Mouse (Mus musculus): ENCODE measurements at regions not wholly inside any gene's neighbourhood (a gene's known extent, or its start where the extent isn't known, plus 50 kb on each side); places are given as distances from the start of the nearest gene placed in this dataset.

DNA sequence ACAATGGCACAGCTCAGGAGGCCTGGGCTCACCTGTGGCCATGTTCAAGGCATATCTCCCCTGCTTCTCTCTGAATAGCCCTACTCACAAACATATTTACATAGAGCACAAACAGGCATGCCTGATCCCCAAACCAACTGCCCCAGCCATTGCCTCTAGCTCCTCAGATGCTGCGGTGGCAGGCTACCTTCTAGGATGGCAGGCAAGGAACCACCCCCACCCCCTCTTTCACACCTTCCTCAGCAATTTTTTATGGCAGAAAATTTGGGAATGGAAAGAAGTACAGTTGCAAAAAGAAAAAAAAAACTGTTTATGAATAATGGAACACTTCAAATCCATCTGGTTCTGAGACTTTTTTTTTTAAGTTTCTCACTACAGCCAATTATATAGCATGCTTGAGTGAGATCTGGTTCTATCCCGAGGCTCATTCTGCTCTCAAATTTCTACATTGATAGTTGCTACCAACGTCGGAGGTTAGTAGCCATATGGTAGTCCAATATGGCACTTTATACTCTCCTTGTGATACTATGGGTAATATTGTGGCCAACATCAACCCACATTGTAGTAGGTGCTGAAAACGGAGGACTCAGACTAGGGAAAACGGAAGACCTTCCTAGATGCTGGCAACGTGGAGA, 136.8 kb upstream of the Gm10295 start:
- peak in 1 of 2 experiments; percentile 34 for DNase-seq (ENCODE audit: low spot score in 2 of 2)

- peak in 1 of 2 experiments; percentile 5 for DNase-seq (ENCODE audit: low spot score in 2 of 2)
These were observed 124.1 kb upstream of the Gm10295 start for GRCm38 (mm10) chr7:71475383-71475782.

GRCm38 (mm10) chr7:71472384-71473141, 121.3 kb upstream of the Gm10295 start:
- DNase-seq (ENCODE audit: low spot score in 2 of 2): peak in 1 of 2 experiments; percentile 44

DNA sequence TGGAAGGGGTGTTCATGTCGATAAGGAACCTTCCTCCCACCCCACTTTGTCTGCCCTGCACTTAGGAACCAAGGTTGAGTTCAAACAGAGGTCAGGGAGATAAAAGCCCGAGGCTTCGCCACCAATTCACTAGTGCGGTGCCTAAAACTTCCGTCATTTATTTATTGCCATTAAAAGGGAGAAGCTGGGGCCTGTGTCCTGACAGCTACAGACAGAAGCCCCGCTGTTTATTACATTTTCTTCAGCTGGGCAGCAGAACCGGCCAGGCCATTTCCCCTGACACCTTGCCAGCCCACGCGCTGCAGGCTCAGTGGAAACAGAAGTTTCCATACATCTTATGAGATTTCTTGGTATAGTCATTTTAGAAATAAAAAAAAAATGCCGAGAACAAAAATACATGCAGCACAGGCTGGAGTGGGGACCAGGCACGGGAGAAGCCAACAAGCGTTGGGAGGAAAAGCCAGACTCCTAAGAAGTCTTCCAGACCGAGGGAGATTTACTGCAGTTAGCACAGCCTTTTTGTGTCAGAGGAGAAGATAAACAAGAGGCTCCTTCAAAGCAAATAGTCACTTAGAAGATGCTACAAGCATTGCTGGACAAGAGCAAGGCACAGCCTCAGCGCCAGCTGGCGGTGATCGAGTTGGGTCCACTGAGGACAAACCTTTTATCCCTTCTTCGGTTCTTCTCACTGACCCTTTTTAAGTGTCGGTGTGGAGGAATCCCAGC, 120.5 kb upstream of the Gm10295 start:
- peak in 1 of 2 experiments; percentile 40 for DNase-seq (ENCODE audit: low spot score in 2 of 2)

GRCm38 (mm10) chr7:71471319-71471657, 120.0 kb upstream of the Gm10295 start:
- no peak for DNase-seq (ENCODE audit: low spot score in 2 of 2)

GRCm38 (mm10) chr7:71470418-71470817, 119.1 kb upstream of the Gm10295 start:
- peak in 1 of 2 experiments; percentile 33 for DNase-seq (ENCODE audit: low spot score in 2 of 2)

- peak in 1 of 2 experiments; percentile 32 for DNase-seq (ENCODE audit: low spot score in 2 of 2)
These were observed 118.7 kb upstream of the Gm10295 start for GRCm38 (mm10) chr7:71469951-71470350.

- peak in 1 of 2 experiments; percentile 18 for DNase-seq (ENCODE audit: low spot score in 2 of 2)
These were observed 116.3 kb upstream of the Gm10295 start for GRCm38 (mm10) chr7:71467436-71468127.

- peak in 1 of 2 experiments; percentile 18 for DNase-seq (ENCODE audit: low spot score in 2 of 2)
These were observed 112.8 kb upstream of the Gm10295 start for GRCm38 (mm10) chr7:71464127-71464526.

DNA sequence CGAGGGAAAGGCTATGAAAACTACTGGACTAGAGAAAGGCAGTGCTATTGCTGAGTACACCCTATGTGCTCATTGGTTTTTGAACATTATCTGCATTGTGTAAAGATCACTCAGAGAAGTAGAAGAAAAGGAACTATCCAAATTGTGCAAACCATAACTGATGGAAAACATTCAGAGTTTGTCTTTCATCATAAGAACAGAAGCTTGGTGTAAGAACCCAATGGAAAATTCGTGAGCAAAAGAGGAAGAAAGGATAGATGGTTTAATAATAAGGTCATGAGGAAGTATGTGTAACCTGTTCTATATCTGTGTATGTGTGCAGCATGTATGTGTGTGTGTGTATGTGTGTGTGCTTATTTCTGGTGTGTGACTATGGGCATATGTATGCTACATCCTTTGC, 112.3 kb upstream of the Gm10295 start:
- no peak for DNase-seq (ENCODE audit: low spot score in 2 of 2)

DNA sequence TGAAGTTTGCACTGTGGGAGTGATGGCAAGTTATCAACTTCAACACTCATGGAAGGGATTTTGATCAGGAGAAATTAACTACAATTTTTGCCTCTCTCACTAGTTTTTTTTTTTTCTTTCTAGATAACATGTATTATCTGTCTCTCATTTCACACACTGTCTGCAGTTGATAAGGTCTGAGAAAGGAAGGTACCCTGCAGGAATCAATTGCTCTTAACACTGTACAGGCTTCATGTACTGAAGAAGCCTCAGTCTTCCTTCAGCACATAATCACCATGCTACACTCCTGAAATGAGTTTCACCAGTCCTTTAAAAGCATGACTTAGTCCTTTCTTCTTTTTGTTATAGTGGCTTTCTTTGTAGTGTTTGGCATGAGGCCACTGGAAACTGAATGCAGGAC, 108.5 kb upstream of the Gm10295 start:
- DNase-seq (ENCODE audit: low spot score in 2 of 2): no peak

GRCm38 (mm10) chr7:71458104-71458754, 106.9 kb upstream of the Gm10295 start:
- DNase-seq (ENCODE audit: low spot score in 2 of 2): no peak

DNA sequence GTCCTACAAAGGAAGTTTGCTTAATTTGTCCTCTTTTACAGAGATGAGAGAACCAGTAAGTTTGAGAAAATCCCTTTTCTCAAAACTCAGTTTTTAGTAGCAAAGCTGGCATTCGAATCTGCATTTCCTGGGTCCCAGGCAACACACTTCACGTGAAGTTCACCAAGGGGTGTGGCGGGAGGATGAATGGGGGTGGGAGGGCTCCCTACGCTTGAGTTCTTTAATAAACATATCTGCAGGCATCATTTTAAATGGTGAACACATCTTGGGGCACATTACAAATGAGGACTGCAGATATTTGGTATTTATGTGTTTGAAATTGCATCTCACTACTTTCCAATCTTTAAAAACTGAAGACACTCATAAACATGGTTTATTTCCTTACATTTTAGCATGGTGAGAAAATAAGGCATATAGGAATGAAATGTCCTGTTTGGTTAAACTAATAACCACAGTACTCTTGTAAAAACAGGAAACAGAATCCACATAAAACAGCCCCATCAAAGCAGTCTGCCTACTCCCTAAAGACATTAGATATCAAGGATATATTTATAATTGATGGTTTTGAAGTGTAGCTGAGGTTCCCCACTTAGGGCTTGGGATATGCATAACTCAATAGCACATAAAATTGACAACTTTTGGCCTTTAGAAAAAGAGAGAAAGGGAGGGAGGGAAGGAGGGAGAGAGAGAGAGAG, 106.3 kb upstream of the Gm10295 start:
- DNase-seq (ENCODE audit: low spot score in 2 of 2): no peak

GRCm38 (mm10) chr7:71456421-71456820, 105.1 kb upstream of the Gm10295 start:
- no peak for DNase-seq (ENCODE audit: low spot score in 2 of 2)

DNA sequence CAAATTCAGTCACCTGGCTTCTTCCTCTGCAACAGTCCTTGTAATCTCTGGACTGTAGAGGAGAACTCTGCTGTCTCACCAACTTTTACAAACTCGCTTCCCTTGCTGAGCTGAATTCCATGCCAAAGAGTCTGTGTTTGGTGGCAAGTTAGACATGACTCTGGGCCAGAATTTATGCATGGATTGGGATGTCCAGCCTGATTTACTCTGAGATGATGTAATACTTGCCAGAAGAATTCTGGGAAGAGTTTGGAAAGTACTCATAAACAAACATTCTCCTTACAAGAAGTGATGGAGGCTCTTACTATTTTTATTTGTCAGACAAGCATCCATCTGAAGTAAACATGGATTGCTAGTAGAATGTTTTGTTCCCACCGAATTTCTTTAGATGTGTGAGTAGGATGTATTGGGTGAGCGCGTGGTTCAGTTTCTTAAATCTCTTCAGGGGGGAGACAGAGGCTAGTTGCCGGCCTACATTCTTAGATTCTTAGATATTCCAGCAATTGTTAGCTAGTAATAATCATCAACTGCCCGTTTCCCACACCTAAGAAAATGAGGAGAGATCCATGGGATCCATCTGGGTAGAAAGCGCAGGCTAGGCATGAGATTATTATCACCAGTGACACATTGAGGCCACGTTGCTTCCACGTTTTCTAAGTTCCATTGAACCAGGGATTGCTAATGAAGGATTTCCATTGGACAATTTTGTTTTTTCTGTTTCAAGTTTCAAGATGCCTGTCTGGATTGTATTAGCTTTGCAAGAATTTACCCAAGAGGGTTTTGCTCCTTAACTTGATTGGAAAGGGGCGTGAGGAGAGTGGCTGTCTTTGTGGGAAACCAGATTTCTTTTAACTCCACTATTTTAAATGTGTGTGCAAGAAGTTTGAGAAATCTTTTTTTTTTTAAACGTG, 89.3 kb upstream of the Gm10295 start:
- no peak for DNase-seq (ENCODE audit: low spot score in 2 of 2)

GRCm38 (mm10) chr7:71425982-71426381, 74.7 kb upstream of the Gm10295 start:
- DNase-seq (ENCODE audit: low spot score in 2 of 2): no peak

DNA sequence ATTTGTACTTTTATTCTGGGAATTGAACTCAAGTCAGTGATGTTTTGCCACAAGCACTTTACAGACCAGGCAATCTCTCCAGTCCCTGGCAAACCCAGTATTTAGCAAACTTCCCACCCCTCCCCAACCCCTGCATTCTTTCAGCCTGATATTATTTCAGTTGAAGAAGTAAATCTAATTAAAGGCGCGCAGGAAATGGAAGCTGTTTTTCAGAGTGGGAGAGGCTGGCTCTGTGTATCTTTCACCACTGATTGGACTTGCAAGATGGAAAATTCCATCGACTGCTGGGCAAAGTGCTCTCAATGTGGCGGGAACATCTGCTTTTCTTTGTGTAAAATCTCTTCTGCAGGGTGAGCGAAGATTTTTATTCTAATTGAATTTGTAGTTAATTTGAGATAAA, 68.0 kb upstream of the Gm10295 start:
- no peak for DNase-seq (ENCODE audit: low spot score in 2 of 2)

DNA sequence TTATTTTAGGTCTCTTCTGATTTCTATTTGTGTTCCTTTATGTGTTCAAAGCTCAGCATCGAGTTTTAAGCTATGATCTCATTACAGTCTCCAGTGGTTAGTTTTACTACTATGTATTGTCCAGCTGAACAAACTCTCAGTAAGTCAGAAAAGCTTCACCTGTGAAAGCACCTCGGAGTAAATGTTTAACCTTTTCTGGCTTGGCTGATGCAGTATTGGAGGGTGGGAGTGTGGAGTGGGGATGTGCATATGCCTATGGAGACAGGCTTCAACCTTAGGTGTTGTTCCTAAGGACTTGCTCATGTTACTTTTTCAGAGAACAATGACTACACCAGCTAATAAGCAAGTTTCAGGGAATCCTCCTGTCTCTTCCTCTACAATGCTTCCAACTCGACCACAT, 67.6 kb upstream of the Gm10295 start:
- DNase-seq (ENCODE audit: low spot score in 2 of 2): no peak

DNA sequence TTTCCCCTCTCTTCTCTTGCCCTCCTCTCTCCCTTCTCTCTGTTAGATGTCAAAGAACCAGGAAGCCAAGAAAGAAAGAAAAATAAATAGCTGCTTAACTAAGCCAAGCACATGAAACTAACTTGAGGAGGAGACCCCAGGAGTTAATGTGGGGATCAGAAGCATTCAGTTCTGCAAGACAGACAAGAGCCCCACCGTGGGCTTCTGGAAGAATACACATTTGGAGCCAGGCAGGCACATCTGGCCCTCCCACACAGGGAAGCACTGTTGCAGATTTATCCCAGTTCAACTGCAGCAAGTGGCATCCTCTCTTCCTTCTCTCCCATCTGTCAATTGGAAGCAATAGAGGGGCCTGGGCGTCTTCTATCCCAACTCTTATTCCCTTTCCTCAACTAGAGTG, 63.5 kb upstream of the Gm10295 start:
- no peak for DNase-seq (ENCODE audit: low spot score in 2 of 2)

- DNase-seq (ENCODE audit: low spot score in 2 of 2): no peak
These were observed 61.8 kb upstream of the Gm10295 start for GRCm38 (mm10) chr7:71413121-71413520.

Data from spleen, postnatal 4 days (tissue).